Mouse (Mus musculus): ENCODE results near the gene Ip6k1. TPM values are rescaled to one million over a fixed set of nuclear protein-coding genes. Genes with fewer than 3 reads are reported as not detected.

The Ip6k1 gene
- polyA plus RNA-seq (2014; fragmentation: Illumina TruSeq; extraction: RNeasy Lipid Tissue Mini Kit (QIAGEN cat#74804); ENCODE audit: low read depth, low replicate concordance) = 42.3 TPM

DNA sequence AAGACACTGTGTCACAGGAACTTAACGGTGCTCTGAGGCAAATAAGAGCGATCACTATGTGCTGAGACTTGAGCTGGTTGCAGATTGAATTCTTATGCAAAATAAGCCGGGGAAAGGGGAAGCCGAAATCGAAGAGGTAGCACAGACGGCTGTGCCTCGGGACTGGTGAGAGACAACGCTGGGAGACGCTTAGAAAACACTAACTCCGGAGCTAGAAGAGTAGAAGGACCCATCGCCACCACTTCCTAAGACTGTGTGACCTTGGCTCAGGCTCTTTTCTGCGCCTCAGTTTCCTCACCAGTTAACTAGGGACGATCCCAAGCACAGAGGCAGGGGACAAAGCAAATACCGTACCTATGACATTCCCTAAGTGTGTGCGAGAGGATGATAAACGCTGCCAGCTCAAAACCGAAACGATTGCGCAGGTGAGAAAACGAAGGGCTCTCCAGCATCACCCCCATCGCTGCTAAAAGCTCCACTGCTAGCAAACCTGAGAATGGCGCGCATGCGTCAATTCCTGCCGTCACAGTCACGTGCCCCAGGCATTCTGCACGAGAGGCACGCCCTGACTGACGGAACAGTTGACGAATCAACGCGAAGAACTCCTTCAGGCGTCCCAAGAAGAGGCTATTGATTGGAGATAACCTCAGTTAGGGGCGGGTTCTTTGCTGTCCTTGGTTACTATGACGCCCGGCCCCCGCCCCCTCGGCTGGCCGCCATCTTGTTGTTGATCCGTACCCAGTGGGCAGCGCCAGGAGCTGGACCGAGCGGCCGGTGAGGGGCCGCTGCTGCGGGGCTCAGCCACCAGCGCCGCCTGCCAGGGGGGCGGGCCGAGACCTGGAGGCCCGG lies at the start of gene Ip6k1:
TSS of gene Ip6k1 (plus strand) at position 580 of the 849 bp plus-strand sequence.

DNA sequence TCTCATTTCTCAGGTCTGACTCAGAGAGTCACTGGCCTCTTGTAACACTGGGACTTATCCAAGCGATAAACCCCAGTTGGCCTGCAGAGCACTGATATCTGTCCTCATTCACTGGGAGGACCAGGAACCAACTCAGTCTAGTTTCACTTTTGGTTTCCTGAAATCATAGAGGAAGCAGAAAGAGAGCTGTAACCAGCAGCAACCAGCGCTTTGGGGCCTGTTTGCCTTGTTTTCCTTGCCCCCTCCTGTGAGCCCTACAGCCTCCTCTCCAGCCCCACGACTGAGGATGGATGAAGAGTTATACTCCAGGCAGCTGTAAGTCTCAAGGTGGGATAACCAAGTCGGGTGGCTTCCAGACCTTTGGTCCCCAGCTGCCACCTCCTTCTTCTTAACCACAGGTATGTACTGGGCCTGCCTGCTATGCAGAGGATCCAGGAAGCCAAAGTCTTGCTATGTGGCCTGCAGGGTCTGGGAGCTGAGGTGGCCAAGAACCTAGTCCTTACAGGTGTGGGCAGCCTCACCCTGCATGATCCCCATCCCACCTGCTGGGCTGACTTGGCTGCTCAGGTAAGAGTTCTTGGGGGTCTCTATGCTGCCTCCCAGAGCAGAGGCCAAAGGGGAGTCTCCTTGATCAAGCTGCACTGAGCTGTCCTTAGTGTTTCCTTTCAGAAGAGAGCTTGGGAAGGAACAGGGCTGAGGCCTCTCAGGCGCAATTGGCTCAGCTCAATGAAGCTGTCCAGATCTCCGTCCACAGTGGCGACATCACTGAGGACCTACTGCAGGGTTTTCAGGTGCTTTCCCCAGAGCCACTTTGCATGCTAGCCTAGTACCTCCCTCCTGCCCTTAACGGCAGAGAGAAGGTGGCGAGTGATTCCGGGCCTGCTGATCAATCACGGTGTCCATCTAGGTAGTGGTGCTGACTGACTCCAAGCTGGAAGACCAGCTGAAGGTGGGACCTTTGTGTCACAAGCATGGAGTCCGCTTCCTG lies 26.6 kb upstream of the Ip6k1 start, which contains the start of gene Uba7:
TSS of gene Uba7 (plus strand) at position 107 of the 988 bp plus-strand sequence.

DNA sequence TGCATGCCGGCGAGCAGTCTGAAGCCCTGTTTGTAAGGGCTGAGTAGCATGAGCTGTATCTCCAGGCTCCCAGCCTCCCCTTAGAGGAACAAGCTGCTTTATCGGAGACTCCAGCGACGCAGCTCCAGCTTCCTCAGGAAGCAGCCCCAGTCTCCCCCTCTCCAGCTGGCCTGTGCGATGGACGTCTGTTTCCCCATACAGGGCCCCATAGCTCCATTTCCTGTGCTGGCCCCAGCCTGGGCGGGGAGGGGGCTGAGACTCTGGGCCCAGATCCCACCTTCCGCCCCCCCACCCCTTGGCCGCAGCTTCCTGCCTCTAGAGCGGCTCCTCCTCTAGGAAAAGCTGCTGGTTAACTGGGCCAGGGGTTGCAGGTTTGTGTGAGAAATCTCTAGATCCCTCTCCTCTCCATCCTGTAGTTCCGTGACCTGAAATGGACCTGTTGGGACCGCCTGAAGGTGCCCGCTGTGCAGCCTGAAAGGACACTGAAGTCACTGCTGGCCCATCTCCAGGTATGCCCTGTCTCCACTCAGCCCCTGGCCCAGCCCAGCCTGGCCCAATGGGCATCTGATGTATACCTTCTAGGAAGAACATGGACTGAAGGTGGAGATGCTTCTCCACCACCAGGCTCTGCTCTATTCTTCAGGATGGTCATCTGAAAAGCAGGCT lies 19.5 kb upstream of the Ip6k1 start, which contains the start of gene Gm20661:
TSS of gene Gm20661 (plus strand) at position 378 of the 666 bp plus-strand sequence.

DNA sequence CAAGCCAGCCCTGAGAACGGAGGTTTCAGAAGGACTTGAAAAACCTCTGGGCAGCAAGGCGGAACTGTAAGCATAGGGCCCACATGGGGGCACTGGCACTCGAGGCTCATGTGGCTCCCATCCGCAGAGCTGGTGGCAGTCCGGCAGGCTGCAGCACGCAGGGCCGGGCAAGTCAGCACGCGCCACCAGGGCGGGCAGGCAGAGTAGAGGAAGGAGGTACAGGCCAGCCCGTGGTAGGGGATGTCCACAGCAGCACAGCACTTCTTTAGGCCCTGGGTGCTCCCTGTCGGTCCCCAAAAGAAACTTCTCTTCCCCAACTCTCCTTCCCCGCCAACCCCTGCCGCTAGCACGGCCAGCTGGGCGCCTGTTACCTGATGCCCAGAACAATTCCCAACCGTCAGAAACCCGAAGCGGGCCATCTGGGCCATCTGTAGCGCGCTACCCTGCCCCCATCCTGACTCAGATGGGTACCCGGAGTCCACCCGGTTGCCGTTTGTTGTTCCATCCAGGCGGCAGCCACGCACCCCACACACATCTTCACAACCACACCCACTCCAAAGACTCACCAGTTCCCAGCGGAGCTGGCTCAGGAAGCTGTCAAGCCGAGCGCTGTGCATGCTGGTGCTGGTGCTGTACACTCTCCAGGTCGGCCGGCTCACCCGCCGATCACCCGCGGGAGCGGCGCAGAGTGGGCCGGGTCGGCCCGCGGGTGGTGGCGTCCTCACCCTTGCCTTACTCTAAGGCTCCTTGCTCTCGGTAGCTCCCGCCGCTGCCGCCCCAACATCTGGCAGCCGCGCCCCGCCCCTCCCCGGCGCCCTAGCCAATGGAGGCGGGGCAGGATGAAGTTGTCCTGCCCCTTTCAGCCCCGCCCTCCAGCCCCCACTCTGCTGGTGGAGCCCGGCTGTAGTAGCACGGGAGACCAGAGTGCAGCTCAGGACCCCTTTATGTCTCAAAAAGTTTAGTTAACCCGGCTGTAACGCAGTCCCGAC lies 16.9 kb upstream of the Ip6k1 start, which contains the start of gene Inka1:
TSS of gene Inka1 (minus strand) at position 749 of the 989 bp plus-strand sequence.

DNA sequence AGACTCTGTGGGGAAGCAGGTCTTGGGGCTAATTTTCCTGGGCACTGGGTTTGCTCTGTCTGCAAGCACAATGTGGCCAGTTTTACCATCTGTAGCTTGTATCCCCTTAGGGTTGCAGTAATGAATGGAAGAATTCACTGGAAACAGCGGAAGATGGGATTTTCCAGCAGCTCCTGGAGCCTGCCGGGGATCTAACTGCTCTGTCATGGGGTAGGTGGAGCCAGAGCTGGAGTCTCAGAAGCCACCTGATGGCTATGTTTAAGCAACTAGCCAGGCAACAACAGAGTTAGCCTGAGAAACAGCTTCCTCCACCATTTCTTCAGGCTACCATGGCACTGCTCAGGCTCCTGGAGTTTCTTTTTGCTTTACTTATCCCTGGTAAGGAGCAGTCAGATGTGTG lies 10.1 kb upstream of the Ip6k1 start, which contains the start of gene Cdhr4:
TSS of gene Cdhr4 (plus strand) at position 301 of the 400 bp plus-strand sequence.

DNA sequence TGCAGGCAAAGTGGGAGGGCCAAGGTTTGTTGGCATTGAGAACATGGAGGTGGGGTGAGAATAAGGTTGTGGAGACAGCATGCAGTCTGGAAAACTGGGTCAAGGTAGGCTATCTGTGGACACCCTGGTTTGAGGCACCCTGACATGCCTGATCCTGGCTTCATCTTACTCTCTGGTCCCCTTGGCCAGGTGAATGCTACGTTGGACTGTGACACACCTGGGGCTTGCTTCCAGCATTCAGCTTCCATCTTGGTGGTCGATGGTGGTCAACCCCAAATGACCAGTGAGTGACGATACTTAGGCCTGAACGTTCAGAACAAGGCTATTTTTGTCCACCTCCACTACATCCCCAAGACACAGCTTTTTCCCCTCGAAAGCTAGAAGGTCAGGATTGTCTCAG lies 6.3 kb upstream of the Ip6k1 start, which contains the start of gene Gm20662:
TSS of gene Gm20662 (plus strand) at position 301 of the 400 bp plus-strand sequence.

DNA sequence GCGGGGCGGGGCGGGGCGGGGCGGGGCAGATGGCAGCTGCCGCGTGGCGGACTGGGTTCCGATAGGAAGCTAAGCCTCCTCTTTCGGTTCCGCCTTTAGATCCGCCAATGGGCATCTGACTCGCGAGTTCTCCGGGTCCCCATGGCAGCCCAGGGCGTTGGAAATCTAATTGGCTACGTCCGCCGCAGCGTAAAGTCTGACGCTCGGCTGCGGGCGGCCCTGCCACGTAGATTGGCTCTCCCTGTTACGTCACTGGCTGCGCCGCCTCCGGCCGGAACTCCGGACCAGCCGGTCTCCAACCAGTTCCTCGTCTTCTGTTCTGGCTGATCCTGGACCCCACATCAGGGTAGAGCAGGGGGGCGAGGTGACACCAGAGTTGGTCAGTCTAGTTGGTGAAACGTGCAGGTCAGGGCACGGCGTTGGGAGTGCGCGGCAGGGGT lies 46.7 kb downstream of the Ip6k1 start, which contains the start of gene Gmppb:
TSS of gene Gmppb (plus strand) at position 227 of the 440 bp plus-strand sequence.

DNA sequence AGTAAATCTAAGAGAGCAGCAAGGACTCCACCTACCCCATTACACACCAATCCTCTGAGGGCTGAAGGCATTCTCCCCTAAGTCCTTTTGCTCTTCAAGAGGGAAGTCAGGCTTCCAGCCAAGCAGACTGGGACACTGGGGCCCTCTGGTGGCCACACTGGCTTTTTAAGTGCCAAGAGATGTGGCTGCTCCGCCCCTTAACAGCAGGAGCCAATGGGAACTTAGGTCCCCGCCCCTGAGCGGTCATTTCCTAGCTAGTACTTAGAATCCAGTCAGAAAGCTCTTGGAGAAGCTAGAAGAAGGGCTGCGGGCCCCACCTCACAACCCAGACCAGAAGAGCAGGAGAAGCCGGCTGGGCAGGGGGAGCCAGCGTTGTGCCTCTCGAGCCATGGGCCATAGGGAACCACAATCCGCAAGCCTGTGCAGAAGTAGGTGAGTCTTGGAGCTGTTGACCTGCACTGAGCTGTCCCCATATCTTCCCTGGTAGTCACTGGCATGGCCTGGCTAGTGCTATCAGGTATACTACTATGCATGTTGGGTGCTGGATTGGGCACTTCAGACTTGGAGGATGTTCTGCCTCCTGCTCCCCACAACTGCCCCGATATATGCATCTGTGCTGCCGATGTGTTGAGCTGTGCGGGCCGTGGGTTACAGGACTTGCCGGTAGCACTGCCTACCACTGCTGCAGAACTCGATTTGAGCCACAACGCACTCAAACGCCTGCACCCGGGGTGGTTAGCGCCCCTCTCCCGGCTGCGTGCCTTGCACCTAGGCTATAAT lies 50.8 kb downstream of the Ip6k1 start, which contains the start of gene Amigo3:
TSS of gene Amigo3 (plus strand) at position 275 of the 780 bp plus-strand sequence.

DNA sequence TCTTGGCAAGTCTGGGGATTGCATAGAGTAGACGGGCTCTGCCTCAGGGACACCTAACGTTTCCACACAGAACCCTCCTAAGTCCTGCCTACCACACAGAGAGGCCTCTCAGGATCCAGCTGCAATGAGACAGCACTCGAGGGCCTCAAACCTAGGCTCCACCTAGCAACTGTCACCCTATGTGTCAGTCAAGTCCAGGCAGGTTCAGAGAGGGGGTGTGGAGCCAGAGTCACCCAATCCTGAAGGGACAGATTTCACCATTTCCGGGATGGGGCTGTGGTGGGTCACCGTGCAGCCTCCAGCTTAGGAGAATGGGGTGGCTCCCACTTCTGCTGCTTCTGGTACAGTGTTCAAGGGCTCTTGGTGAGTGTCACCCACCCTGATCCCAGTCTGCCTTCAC lies 77.9 kb downstream of the Ip6k1 start, which contains the start of gene Mst1:
TSS of gene Mst1 (plus strand) at position 269 of the 400 bp plus-strand sequence.

DNA sequence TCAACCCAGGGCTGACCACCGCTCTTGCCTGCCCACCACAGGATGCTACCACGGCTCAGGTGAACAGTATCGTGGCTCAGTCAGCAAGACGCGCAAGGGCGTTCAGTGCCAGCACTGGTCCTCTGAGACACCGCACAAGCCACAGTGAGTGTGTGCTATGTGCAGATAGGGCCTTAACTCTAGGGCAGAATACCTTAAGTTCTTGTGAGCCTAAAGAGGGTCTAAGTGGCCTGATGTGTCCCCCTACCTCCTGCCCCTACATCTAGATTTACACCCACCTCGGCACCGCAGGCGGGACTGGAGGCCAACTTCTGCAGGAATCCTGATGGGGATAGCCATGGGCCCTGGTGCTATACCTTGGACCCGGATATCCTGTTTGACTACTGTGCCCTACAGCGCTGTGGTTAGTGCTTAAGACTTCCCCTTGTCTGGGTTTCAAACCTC lies 80.7 kb downstream of the Ip6k1 start, which contains the start of gene Rnf123:
TSS of gene Rnf123 (minus strand) at position 359 of the 444 bp plus-strand sequence.

DNA sequence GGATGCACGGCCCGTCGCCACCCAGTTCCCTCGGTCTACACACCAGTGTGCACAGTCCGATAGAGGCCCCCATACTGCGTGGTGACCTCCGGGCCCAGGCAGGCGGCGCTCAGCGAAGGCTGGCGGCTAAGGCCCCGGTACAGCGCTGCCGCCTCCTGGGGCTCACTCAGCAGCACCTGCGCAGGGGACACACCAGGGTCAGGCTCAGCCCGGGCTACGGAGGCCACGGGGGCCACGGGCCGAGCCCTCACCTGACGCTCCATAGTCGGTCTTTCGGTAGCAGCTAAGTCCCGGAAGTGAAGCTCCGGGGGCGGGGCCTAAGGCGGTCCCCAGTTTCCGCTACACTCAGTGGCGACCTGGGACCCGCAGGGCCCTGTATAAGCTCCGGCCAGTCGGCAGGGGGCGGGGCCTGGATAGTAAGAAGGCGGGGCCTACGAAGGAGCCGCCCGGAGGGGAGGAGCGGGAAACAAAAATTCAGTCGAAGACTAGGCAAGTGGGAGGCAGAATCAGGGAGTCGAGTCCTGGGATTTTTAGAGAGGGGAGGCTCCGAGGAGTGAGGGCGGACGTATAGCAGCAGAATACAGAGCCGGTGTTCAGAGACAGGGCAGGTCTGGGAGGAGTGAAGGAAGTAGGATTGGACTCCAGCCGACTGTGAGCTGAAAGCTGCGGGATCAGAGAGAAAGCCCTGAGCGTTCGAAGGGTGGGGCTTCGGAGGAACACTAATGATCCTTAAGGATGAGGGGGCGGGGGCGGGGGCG lies 92.1 kb downstream of the Ip6k1 start, which contains the start of gene Apeh:
TSS of gene Apeh (minus strand) at position 423 of the 758 bp plus-strand sequence.

Other genes starting within 250 kb of the Ip6k1 start
- gene Rbm5, start 231.5 kb upstream of the Ip6k1 start, polyA plus RNA-seq (2014; fragmentation: Illumina TruSeq; extraction: RNeasy Lipid Tissue Mini Kit (QIAGEN cat#74804); ENCODE audit: low read depth, low replicate concordance) = 79.8 TPM
- gene Rbm6, start 129.3 kb upstream of the Ip6k1 start, polyA plus RNA-seq (2014; fragmentation: Illumina TruSeq; extraction: RNeasy Lipid Tissue Mini Kit (QIAGEN cat#74804); ENCODE audit: low read depth, low replicate concordance) = 43.5 TPM
- gene Mon1a, start 114.3 kb upstream of the Ip6k1 start, polyA plus RNA-seq (2014; fragmentation: Illumina TruSeq; extraction: RNeasy Lipid Tissue Mini Kit (QIAGEN cat#74804); ENCODE audit: low read depth, low replicate concordance) = 13.5 TPM
- 4.3 TPM for gene Mst1r, start 95.6 kb upstream of the Ip6k1 start, polyA plus RNA-seq (2014; fragmentation: Illumina TruSeq; extraction: RNeasy Lipid Tissue Mini Kit (QIAGEN cat#74804); ENCODE audit: low read depth, low replicate concordance)
- not detected for gene Actl11, start 74.0 kb upstream of the Ip6k1 start, polyA plus RNA-seq (2014; fragmentation: Illumina TruSeq; extraction: RNeasy Lipid Tissue Mini Kit (QIAGEN cat#74804); ENCODE audit: low read depth, low replicate concordance)
- gene Camkv, start 66.8 kb upstream of the Ip6k1 start, polyA plus RNA-seq (2014; fragmentation: Illumina TruSeq; extraction: RNeasy Lipid Tissue Mini Kit (QIAGEN cat#74804); ENCODE audit: low read depth, low replicate concordance) = not detected
- gene Traip, start 52.4 kb upstream of the Ip6k1 start, polyA plus RNA-seq (2014; fragmentation: Illumina TruSeq; extraction: RNeasy Lipid Tissue Mini Kit (QIAGEN cat#74804); ENCODE audit: low read depth, low replicate concordance) = 0.37 TPM
- gene Uba7, start 27.0 kb upstream of the Ip6k1 start, polyA plus RNA-seq (2014; fragmentation: Illumina TruSeq; extraction: RNeasy Lipid Tissue Mini Kit (QIAGEN cat#74804); ENCODE audit: low read depth, low replicate concordance) = 28.2 TPM
- 0.52 TPM for gene Gm20661, start 19.4 kb upstream of the Ip6k1 start, polyA plus RNA-seq (2014; fragmentation: Illumina TruSeq; extraction: RNeasy Lipid Tissue Mini Kit (QIAGEN cat#74804); ENCODE audit: low read depth, low replicate concordance)
- gene Inka1, start 16.6 kb upstream of the Ip6k1 start, polyA plus RNA-seq (2014; fragmentation: Illumina TruSeq; extraction: RNeasy Lipid Tissue Mini Kit (QIAGEN cat#74804); ENCODE audit: low read depth, low replicate concordance) = 9.8 TPM
- not detected for gene Cdhr4, start 10.0 kb upstream of the Ip6k1 start, polyA plus RNA-seq (2014; fragmentation: Illumina TruSeq; extraction: RNeasy Lipid Tissue Mini Kit (QIAGEN cat#74804); ENCODE audit: low read depth, low replicate concordance)
- not detected for gene Gm20662, start 6.2 kb upstream of the Ip6k1 start, polyA plus RNA-seq (2014; fragmentation: Illumina TruSeq; extraction: RNeasy Lipid Tissue Mini Kit (QIAGEN cat#74804); ENCODE audit: low read depth, low replicate concordance)
- 18.9 TPM for gene Gmppb, start 46.7 kb downstream of the Ip6k1 start, polyA plus RNA-seq (2014; fragmentation: Illumina TruSeq; extraction: RNeasy Lipid Tissue Mini Kit (QIAGEN cat#74804); ENCODE audit: low read depth, low replicate concordance)
- 1.6 TPM for gene Amigo3, start 50.7 kb downstream of the Ip6k1 start, polyA plus RNA-seq (2014; fragmentation: Illumina TruSeq; extraction: RNeasy Lipid Tissue Mini Kit (QIAGEN cat#74804); ENCODE audit: low read depth, low replicate concordance)
- gene Mst1, start 77.9 kb downstream of the Ip6k1 start, polyA plus RNA-seq (2014; fragmentation: Illumina TruSeq; extraction: RNeasy Lipid Tissue Mini Kit (QIAGEN cat#74804); ENCODE audit: low read depth, low replicate concordance) = not detected
- 79.7 TPM for gene Rnf123, start 80.8 kb downstream of the Ip6k1 start, polyA plus RNA-seq (2014; fragmentation: Illumina TruSeq; extraction: RNeasy Lipid Tissue Mini Kit (QIAGEN cat#74804); ENCODE audit: low read depth, low replicate concordance)
- 47.5 TPM for gene Apeh, start 92.1 kb downstream of the Ip6k1 start, polyA plus RNA-seq (2014; fragmentation: Illumina TruSeq; extraction: RNeasy Lipid Tissue Mini Kit (QIAGEN cat#74804); ENCODE audit: low read depth, low replicate concordance)
- gene Bsn, start 187.9 kb downstream of the Ip6k1 start, polyA plus RNA-seq (2014; fragmentation: Illumina TruSeq; extraction: RNeasy Lipid Tissue Mini Kit (QIAGEN cat#74804); ENCODE audit: low read depth, low replicate concordance) = not detected

Measured in heart, adult 10 weeks (tissue).